Mouse (Mus musculus): ENCODE measurements at regions not wholly inside any gene's neighbourhood (a gene's known extent, or its start where the extent isn't known, plus 50 kb on each side); places are given as distances from the start of the nearest gene placed in this dataset.

DNA sequence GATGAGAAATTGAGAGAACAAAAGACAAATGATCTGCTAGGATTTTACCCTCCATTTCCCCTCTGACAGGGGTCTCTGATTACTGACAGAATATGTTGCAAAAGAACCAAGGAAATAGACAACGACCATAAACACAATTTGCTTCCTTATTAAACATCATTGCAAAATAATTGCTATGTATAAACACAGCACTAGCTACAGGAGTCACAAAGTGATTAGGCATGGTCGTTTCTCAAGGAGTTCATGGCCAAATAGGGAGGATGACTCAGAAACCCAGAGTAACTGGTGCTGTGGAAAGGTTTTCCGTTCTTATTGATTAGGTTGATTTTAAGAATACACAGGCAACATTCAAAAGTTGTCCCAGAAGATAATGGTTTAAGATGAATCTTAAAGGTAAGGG, 180.4 kb downstream of the Gm12728 start:
- no peak for TF ChIP-seq NRF1 (IDR thresholded peaks at IDR 0.05; ENCODE audit: insufficient read depth, low read depth, low read length, poor library complexity, severe bottlenecking)
- no peak for TF ChIP-seq RAD21 (IDR thresholded peaks at IDR 0.05; ENCODE audit: low read depth, low read length)
- no peak for TF ChIP-seq POLR2A (IDR thresholded peaks at IDR 0.05; ENCODE audit: control insufficient read depth in 1 of 2, insufficient read depth in 1 of 2, low read depth in 1 of 2, low read length in 2 of 2, poor library complexity in 1 of 2)
